Mouse (Mus musculus) CH12.LX (cell line): ENCODE measurements around the gene St8sia1. TPM values are rescaled to one million over a fixed set of nuclear protein-coding genes. Genes with fewer than 3 reads are reported as not detected.

Experiments used
- DNase-seq: peaks from one replicate; pipeline ENCODE4 v3.0.0-alpha.2; 2013; ENCODE audit errors: extremely low read depth
- H3K27ac ChIP-seq: 2 replicates; pipeline ENCODE4 v1.5.1; 2012; ENCODE audit warnings: low read depth, mild to moderate bottlenecking, control low read depth, moderate library complexity; ENCODE audit not compliant: insufficient read depth
- H3K27me3 ChIP-seq: replicated peaks from 2 replicates; pipeline ENCODE3; 2012; ENCODE audit warnings: inconsistent platforms
- H3K36me3 ChIP-seq, 2 experiments: replicated peaks in 1 of 2; 2 replicates each; pipeline versions ENCODE3 to v1.6.1; 2012; ENCODE audit warnings: inconsistent platforms in 1 of 2, low read length in 1 of 2, mild to moderate bottlenecking in 1 of 2, mixed read lengths in 1 of 2, moderate library complexity in 1 of 2; ENCODE audit not compliant: control insufficient read depth in 1 of 2, insufficient read depth in 1 of 2
- H3K4me1 ChIP-seq, 2 experiments: 2 replicates each; pipeline ENCODE4 v1.6.1; 2012; ENCODE audit warnings: inconsistent platforms in 1 of 2, moderate library complexity in 1 of 2; ENCODE audit not compliant: insufficient read depth in 2 of 2, control insufficient read depth in 1 of 2
- H3K4me2 ChIP-seq: 2 replicates; pipeline ENCODE4 v1.6.1; 2012; ENCODE audit warnings: low read depth, mild to moderate bottlenecking, control low read depth; ENCODE audit not compliant: poor library complexity, insufficient read depth, severe bottlenecking
- H3K4me3 ChIP-seq, 3 experiments: fragments of 150-350 bp in 1 of 3; sonication (generic) in 1 of 3; replicated peaks in 1 of 3; 2 replicates each; pipeline versions ENCODE3 to v1.5.1; 2011 to 2012; ENCODE audit warnings: low read depth in 2 of 3, low read length in 2 of 3, mild to moderate bottlenecking in 2 of 3, moderate library complexity in 2 of 3, control low read depth in 1 of 3, improper control_type of control experiment in 1 of 3, inconsistent platforms in 1 of 3, mixed read lengths in 1 of 3; ENCODE audit not compliant: poor library complexity in 1 of 3
- H3K79me2 ChIP-seq: replicated peaks from 2 replicates; pipeline ENCODE4 v1.6.1; 2012; ENCODE audit warnings: mild to moderate bottlenecking, moderate library complexity; ENCODE audit not compliant: control insufficient read depth, poor library complexity, insufficient read depth, severe bottlenecking; ENCODE audit errors: extremely low read depth
- H3K9ac ChIP-seq: 2 replicates; pipeline ENCODE4 v1.6.1; 2012; ENCODE audit warnings: low read depth, mild to moderate bottlenecking, control low read depth, moderate library complexity; ENCODE audit not compliant: insufficient read depth
- H3K9me3 ChIP-seq: replicated peaks from 2 replicates; pipeline ENCODE3; 2012; ENCODE audit warnings: low read length, inconsistent platforms, mixed read lengths
- E2F4 ChIP-seq: IDR thresholded peaks from 2 replicates; pipeline ENCODE4 v1.6.1; 2011; ENCODE audit warnings: low read depth, low read length, improper control_type of control experiment; ENCODE audit not compliant: insufficient replicate concordance
- ELF1 ChIP-seq: IDR thresholded peaks from 2 replicates; pipeline ENCODE4 v1.6.1; 2014; ENCODE audit warnings: low read depth, mild to moderate bottlenecking, inconsistent platforms, low read length, improper control_type of control experiment
- ETS1 ChIP-seq: conservative IDR thresholded peaks from 2 replicates; pipeline ENCODE4 v1.6.1; 2012; ENCODE audit warnings: low read depth, mild to moderate bottlenecking, inconsistent platforms, low read length, improper control_type of control experiment, moderate library complexity
- IRF4 ChIP-seq: IDR thresholded peaks from 2 replicates; pipeline ENCODE4 v1.6.1; 2014; ENCODE audit warnings: low read depth, mild to moderate bottlenecking, inconsistent platforms, low read length, improper control_type of control experiment
- KAT2A ChIP-seq: IDR thresholded peaks from 2 replicates; pipeline ENCODE4 v1.6.1; 2012; ENCODE audit warnings: low read length, improper control_type of control experiment, inconsistent platforms; ENCODE audit not compliant: insufficient replicate concordance
- MYC ChIP-seq: IDR thresholded peaks from 2 replicates; pipeline ENCODE4 v1.6.1; 2011; ENCODE audit warnings: low read depth, mild to moderate bottlenecking, improper control_type of control experiment, low read length
- POLR2A ChIP-seq: IDR thresholded peaks from 2 replicates; pipeline ENCODE4 v1.6.1; 2011; ENCODE audit warnings: low read depth, mild to moderate bottlenecking, improper control_type of control experiment, low read length
- POLR2AphosphoS2 ChIP-seq: IDR thresholded peaks from 2 replicates; pipeline ENCODE4 v1.6.1; 2011; ENCODE audit warnings: low read depth, low read length, improper control_type of control experiment
- TBP ChIP-seq: conservative IDR thresholded peaks from 2 replicates; pipeline ENCODE4 v1.6.1; 2011; ENCODE audit warnings: low read depth, low read length, improper control_type of control experiment
- UBTF ChIP-seq: IDR thresholded peaks from 2 replicates; pipeline ENCODE4 v1.6.1; 2012; ENCODE audit warnings: low read depth, mild to moderate bottlenecking, inconsistent platforms, low read length, improper control_type of control experiment, moderate library complexity
- USF1 ChIP-seq: IDR thresholded peaks from 2 replicates; pipeline ENCODE4 v1.6.1; 2014; ENCODE audit warnings: low read depth, mild to moderate bottlenecking, inconsistent platforms, low read length, improper control_type of control experiment
- ZKSCAN1 ChIP-seq: IDR thresholded peaks from 2 replicates; pipeline ENCODE4 v1.6.1; 2012; ENCODE audit warnings: low read depth, inconsistent platforms, low read length, improper control_type of control experiment, borderline replicate concordance
- dilution Hi-C: fragments of 300-500 bp; cut with MboI; formaldehyde crosslinking; loops from 2 replicates; pipeline ENCODE4 v1.14.3; 2020; ENCODE audit warnings: low sequenced_read_pairs; ENCODE audit not compliant: extremely low pct_unique_long_range_greater_than_20kb, extremely low pct_ligation_motif_present
- in situ Hi-C: fragments of 300-500 bp; cut with MboI; formaldehyde crosslinking; loops from 3 replicates; pipeline ENCODE4 v1.14.3; 2019; ENCODE audit warnings: low sequenced_read_pairs, low pct_ligation_motif_present, low pct_unique_long_range_greater_than_20kb, mixed read lengths
- polyA plus RNA-seq: library from polyadenylated mRNA; unstranded; fragments of >175 nt; gene quantifications from 2 replicates; pipeline ENCODE4 v1.2.1, GENCODE M21; 2012; ENCODE audit warnings: low read depth; ENCODE audit not compliant: insufficient read length
- total RNA-seq, 2 experiments: library from RNA; depleted of rRNA; stranded (reverse); fragments of 300-350 nt in 1 of 2; fragments of >200 nt in 1 of 2; gene quantifications; 2 replicates each; pipeline ENCODE4 v1.2.3; 2012 to 2014

The St8sia1 gene
- total and polyA plus RNA-seq, 3 experiments = 0.13 to 0.51 (median 0.20) TPM

- dilution Hi-C loops = no loop called here
Measured at GRCm38 (mm10) chr6:142804402-142804801, 159.8 kb downstream of the St8sia1 start, which contains the start of gene Sult6b2. Gene Sult6b2 (minus strand): TSS chr6:142804502.

GRCm38 (mm10) chr6:142802617-142803525, 161.4 kb downstream of the St8sia1 start:
- no peaks in the 10 kb centered on the region for H3K27me3 ChIP-seq
- no peak overlapping the region for H3K27ac ChIP-seq
- H3K4me1 ChIP-seq = peaks cover 8 to 18% of the 10 kb centered on the region in 2 experiments; a peak in 3 of 4 replicates
- H3K79me2 ChIP-seq = no peaks in the 10 kb centered on the region
- no peak overlapping the region for H3K4me2 ChIP-seq
- no peaks in the 10 kb centered on the region for H3K9me3 ChIP-seq
- DNase-seq = no peak
- in situ Hi-C loops = no loop called here
- dilution Hi-C loops = no loop called here
- H3K36me3 ChIP-seq = no peaks in the 10 kb centered on the region
- no peak overlapping the region for H3K9ac ChIP-seq
- H3K4me3 ChIP-seq = no peak overlapping the region
- TF ChIP-seq UBTF = no peak
- TF ChIP-seq ZKSCAN1 = no peak
- TF ChIP-seq POLR2AphosphoS2 = no peak
- TF ChIP-seq ETS1 = no peak
- no peak for TF ChIP-seq POLR2A
- TF ChIP-seq IRF4 = no peak

More at GRCm38 (mm10) chr6:142804402-142804801, 159.8 kb downstream of the St8sia1 start, which contains the start of gene Sult6b2:
- H3K27me3 ChIP-seq = no peaks in the 10 kb centered on the region
- no peaks in the 10 kb centered on the region for H3K9me3 ChIP-seq
- H3K9ac ChIP-seq = no peak within 1 kb of the TSS
- DNase-seq = no peak
- H3K27ac ChIP-seq = no peak within 1 kb of the TSS
- no peaks in the 10 kb centered on the region for H3K79me2 ChIP-seq
- H3K4me3 ChIP-seq = no peak within 1 kb of the TSS
- H3K4me1 ChIP-seq = peaks cover 8 to 20% of the 10 kb centered on the region in 2 experiments; a peak in 3 of 4 replicates
- TF ChIP-seq POLR2AphosphoS2 = no peak
- no peak for TF ChIP-seq MYC
- no peak within 1 kb of the TSS for H3K4me2 ChIP-seq
- no peaks in the 10 kb centered on the region for H3K36me3 ChIP-seq
- in situ Hi-C loops = no loop called here

- TF ChIP-seq ELF1 (no peak), KAT2A (no peak), ETS1 (no peak), E2F4 (no peak), USF1 (no peak), TBP (no peak)
- in situ Hi-C loops (no loop called here), dilution Hi-C loops (no loop called here)
- Histone ChIP-seq H3K9me3 (no peaks in the 10 kb centered on the region), H3K79me2 (no peaks in the 10 kb centered on the region), H3K4me3 (no peak overlapping the region), H3K9ac (no peak overlapping the region), H3K27me3 (no peaks in the 10 kb centered on the region), H3K4me2 (no peak overlapping the region), H3K27ac (no peak overlapping the region), H3K36me3 (no peaks in the 10 kb centered on the region), H3K4me1 (peaks cover 8 to 15% of the 10 kb centered on the region in 2 experiments; a peak in 3 of 4 replicates)
- DNase-seq = no peak
Measured at GRCm38 (mm10) chr6:142801687-142802086, 162.6 kb downstream of the St8sia1 start.
